Mouse (Mus musculus): ENCODE measurements at regions not wholly inside any gene's neighbourhood (a gene's known extent, or its start where the extent isn't known, plus 50 kb on each side); places are given as distances from the start of the nearest gene placed in this dataset.

DNA sequence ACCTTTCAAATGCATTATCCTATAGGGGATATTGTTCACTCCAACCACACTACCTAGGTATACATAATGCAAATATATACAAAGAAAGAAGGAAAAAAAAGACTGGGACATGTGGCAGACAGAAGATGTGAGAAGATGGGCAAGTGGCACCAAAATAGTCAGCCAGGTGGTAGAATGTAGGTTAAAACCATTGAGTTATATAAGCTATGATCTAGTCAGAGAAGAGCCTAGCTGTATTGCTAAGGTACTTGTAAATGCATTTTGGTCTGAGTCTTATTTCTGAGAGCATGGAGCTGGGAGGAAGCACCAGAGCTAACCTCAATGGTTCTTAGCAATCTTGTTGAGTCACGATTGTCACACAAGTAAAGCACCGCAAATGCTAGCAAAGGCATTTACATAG lies 943.1 kb downstream of the Dnah5 start:
- TF ChIP-seq CTCF (IDR thresholded peaks at IDR 0.05; ENCODE audit: low read depth): no peak
- ATAC-seq (ENCODE audit: insufficient read depth) (no peak), DNase-seq (no peak)
- H3K9ac ChIP-seq: no peak overlapping the region
- no peak overlapping the region for H3K27ac ChIP-seq (ENCODE audit: low read depth)
- H3K36me3 ChIP-seq (ENCODE audit: insufficient read depth): no peaks in the 10 kb centered on the region
- no peak overlapping the region for H3K4me3 ChIP-seq (ENCODE audit: low read depth, low read length)
- H3K9me3 ChIP-seq (ENCODE audit: low read depth, low read length): no peaks in the 10 kb centered on the region
- H3K4me2 ChIP-seq: no peak overlapping the region
- H3K4me1 ChIP-seq (ENCODE audit: insufficient read depth): no peaks in the 10 kb centered on the region
- H3K27me3 ChIP-seq (ENCODE audit: insufficient read depth, low read length): no peaks in the 10 kb centered on the region
- WGBS: 92% methylated on average over 2 of the region's 2 CpGs

All from lung, embryonic 14.5 days (tissue).